Mouse (Mus musculus): Measurements from ENCODE around the gene Pilrb1.

Pilrb1 gene

GRCm38 (mm10) chr5:137828694-137829093, 29.2 kb downstream of the Pilrb1 start:
- no peak for DNase-seq (ENCODE audit: low read depth, low spot score)

GRCm38 (mm10) chr5:137826421-137826820, 31.5 kb downstream of the Pilrb1 start:
- DNase-seq (ENCODE audit: low read depth, low spot score), result no peak

- DNase-seq (ENCODE audit: low read depth, low spot score), result no peak
Measured at GRCm38 (mm10) chr5:137825971-137826370, 31.9 kb downstream of the Pilrb1 start.

- DNase-seq (ENCODE audit: low read depth, low spot score), result peak; percentile 62
Measured at GRCm38 (mm10) chr5:137825030-137825429, 32.9 kb downstream of the Pilrb1 start.

DNA sequence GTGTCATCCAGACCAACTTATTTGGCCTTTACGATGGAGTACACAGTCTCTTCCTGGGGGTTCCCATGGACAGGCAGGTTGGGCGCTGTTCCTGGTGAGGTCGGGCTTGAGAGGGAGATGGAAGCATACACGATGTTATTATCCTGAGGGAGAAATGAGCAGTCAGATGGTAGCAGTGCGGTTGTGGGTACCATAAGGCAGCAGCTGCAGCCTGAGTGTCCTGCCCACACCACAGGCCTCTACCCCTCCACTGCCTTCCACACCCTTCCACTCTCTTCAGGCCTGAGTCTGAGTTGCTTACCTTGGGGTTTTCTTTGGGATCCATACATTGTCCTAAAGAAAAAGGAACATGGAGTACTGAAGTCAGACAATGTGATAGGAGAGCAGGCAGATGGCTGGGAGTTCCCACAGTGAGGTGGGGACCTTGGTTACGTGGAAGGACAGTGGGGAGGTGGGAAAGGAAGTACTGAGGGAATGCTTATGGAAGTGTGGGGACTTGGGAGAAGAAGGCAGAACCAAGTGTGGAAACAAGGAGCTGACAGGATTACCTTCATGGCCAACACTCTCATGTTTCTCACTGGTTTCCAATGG, 34.4 kb downstream of the Pilrb1 start:
- no peak for DNase-seq (ENCODE audit: low read depth, low spot score)

DNA sequence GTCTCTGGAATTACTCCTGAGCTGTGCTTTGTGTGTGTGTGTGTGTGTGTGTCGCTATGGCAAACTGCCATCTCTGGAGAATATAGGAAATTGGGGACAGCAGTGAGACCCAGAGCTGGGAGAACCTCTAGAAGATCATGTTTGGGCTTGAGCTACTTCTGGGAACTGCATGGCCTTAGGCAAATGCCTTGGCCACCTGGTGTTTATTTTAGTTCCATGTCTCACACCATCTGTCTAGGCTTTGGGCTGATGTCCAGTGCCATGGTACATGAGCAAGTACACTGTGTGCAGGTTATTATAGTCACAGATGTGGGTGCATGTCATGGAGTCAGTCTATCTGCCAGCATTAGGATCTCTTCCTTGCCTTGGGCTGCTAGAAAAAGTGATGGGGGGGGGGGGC, 35.3 kb downstream of the Pilrb1 start:
- DNase-seq (ENCODE audit: low read depth, low spot score), result peak; percentile 9

DNA sequence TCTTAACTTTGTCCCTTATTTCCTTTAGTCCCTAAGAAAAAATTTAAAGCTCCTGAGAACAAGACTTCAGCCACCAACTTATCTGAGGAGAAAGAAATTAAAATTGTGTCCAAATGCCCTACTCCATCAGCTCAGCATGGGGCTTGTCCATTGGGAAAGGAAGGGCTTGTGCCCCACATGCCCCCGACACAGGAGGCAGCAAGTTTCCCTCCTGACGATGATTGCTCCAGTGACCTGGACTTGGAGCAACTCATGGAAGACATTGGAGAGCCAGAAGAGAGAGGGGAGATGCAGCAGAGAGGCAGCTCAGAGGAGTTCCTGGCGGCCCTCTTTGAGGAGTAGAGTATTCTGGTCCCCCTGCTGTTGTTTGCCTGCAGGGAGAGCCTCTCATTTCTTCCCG, 35.8 kb downstream of the Pilrb1 start:
- DNase-seq (ENCODE audit: low read depth, low spot score), result no peak

DNA sequence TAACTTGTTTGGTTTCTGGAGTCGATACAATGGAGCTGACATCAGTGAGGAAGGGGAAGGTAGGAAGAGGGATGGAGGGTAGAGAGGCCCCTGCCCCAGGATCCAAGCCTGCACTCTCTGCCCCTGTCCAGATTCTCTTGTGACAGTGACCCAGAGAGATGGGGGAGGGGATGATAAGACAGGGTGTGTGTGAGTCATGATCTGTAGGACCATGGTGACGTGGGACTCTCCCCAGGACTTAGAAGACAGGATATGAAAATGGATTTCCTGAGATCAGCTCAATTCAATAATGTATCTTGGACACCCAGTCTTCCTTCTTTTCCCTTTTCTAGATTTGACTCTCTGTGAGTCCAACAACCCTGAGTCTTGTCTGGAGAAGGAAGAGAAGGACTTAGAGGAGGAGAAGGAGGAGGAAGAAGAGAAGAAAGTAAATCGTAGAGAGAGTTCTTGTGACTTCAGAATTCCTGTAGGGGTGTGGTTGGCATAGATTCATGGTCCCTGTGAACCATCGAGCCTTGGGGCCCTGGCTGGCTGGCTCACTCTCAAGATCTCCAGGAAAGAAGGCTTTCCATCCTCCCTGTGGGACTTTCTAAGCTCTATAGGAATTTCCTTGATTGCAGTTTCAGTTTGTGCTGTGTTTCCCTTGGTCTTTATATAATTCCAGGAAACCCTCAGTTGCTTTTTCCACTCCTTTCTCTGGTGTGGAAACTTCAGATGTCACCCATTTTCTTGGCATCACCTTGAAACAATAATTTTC, 40.3 kb downstream of the Pilrb1 start:
- no peak for DNase-seq (ENCODE audit: low read depth, low spot score)

- DNase-seq (ENCODE audit: low read depth, low spot score), result no peak
Measured at GRCm38 (mm10) chr5:137808316-137808715, 49.6 kb downstream of the Pilrb1 start.

DNA sequence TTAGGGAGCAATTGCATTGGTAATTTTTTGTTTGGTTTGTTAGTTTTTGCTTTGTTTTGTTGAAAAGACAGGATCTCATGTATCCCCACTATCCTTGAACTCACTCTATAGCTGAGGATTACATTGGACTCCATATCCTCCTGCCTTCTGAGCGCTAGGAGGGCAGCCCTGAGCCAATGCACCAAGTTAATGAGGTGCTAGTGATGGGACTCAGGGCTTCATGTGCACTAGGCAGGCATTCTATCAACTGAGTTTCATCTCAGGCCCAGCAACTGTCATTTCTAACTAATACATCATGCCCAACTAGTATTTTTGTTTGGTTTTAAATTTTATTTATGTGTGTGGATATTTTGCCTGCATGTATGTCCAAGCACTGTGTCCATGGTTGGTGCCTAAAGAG, 51.7 kb downstream of the Pilrb1 start:
- no peak for DNase-seq (ENCODE audit: low read depth, low spot score)

All from A20 (cell line).